Mouse (Mus musculus) mouse trophoblast stem cell (cell line): ENCODE measurements around the gene Sipa1l1.

ENCODE experiments used
- in situ Hi-C, 2 experiments: fragments of 300-500 bp; cut with MseI, MboI; formaldehyde crosslinking; loops; 2 replicates in 1 of 2; 3 replicates in 1 of 2; pipeline ENCODE4 v1.15.1; 2025

Sipa1l1 gene

GRCm38 (mm10) chr12:82208611-82209010, 39.5 kb downstream of the Sipa1l1 start:
- in situ Hi-C loops: no loop called here

- in situ Hi-C loops: no loop called here
Observed at GRCm38 (mm10) chr12:82209753-82210152, 40.6 kb downstream of the Sipa1l1 start.

GRCm38 (mm10) chr12:82213056-82213455, 43.9 kb downstream of the Sipa1l1 start:
- in situ Hi-C loops: no loop called here

GRCm38 (mm10) chr12:82214916-82215315, 45.8 kb downstream of the Sipa1l1 start:
- in situ Hi-C loops: no loop called here

GRCm38 (mm10) chr12:82216801-82217553, 47.9 kb downstream of the Sipa1l1 start:
- in situ Hi-C loops: no loop called here

- in situ Hi-C loops: no loop called here
Observed at GRCm38 (mm10) chr12:82218201-82218600, 49.1 kb downstream of the Sipa1l1 start.

GRCm38 (mm10) chr12:82220367-82221089, 51.4 kb downstream of the Sipa1l1 start:
- in situ Hi-C loops: no loop called here

GRCm38 (mm10) chr12:82223126-82223815, 54.2 kb downstream of the Sipa1l1 start:
- in situ Hi-C loops: no loop called here

GRCm38 (mm10) chr12:82224848-82225247, 55.7 kb downstream of the Sipa1l1 start:
- in situ Hi-C loops: no loop called here

GRCm38 (mm10) chr12:82225278-82225677, 56.2 kb downstream of the Sipa1l1 start:
- in situ Hi-C loops: no loop called here

- in situ Hi-C loops: no loop called here
Observed at GRCm38 (mm10) chr12:82225751-82226228, 56.7 kb downstream of the Sipa1l1 start.

GRCm38 (mm10) chr12:82226311-82227066, 57.4 kb downstream of the Sipa1l1 start:
- in situ Hi-C loops: no loop called here

GRCm38 (mm10) chr12:82230127-82230526, 61.0 kb downstream of the Sipa1l1 start:
- in situ Hi-C loops: no loop called here

GRCm38 (mm10) chr12:82231191-82231590, 62.1 kb downstream of the Sipa1l1 start:
- in situ Hi-C loops: no loop called here

GRCm38 (mm10) chr12:82233177-82233576, 64.1 kb downstream of the Sipa1l1 start:
- in situ Hi-C loops: no loop called here

- in situ Hi-C loops: no loop called here
Observed at GRCm38 (mm10) chr12:82234463-82235223, 65.5 kb downstream of the Sipa1l1 start.

GRCm38 (mm10) chr12:82237095-82237494, 68.0 kb downstream of the Sipa1l1 start:
- in situ Hi-C loops: no loop called here

- in situ Hi-C loops: no loop called here
Observed at GRCm38 (mm10) chr12:82237946-82238345, 68.8 kb downstream of the Sipa1l1 start.

- in situ Hi-C loops: no loop called here
Observed at GRCm38 (mm10) chr12:82240674-82241073, 71.6 kb downstream of the Sipa1l1 start.

GRCm38 (mm10) chr12:82245219-82245618, 76.1 kb downstream of the Sipa1l1 start:
- in situ Hi-C loops: no loop called here

- in situ Hi-C loops: no loop called here
Observed at GRCm38 (mm10) chr12:82246422-82246821, 77.3 kb downstream of the Sipa1l1 start.
